Mouse (Mus musculus) limb, embryonic 12.5 days (tissue): ENCODE measurements around the gene Vps39. TPM values are rescaled to one million over a fixed set of nuclear protein-coding genes. Genes with fewer than 3 reads are reported as not detected.
A peak's percentile ranks its signal among the peaks of the same experiment; 100 is the strongest.

Experiments used
- ATAC-seq: fragments of 200-750 bp; cut with Nextera tagmentation; 2 replicates; pipeline ENCODE4 v1.8.0; 2017; ENCODE audit warnings: low read depth, moderate TSS enrichment; ENCODE audit not compliant: insufficient number of reproducible peaks, insufficient read depth, low FRiP score, low TSS enrichment
- H3K27ac ChIP-seq: fragments of 300-500 bp; sonication (generic); 2 replicates; pipeline ENCODE4 v1.5.1; 2016; ENCODE audit warnings: mild to moderate bottlenecking, moderate library complexity
- H3K27me3 ChIP-seq: fragments of 300-500 bp; sonication (generic); 2 replicates; pipeline ENCODE4 v1.6.1; 2016; ENCODE audit warnings: mild to moderate bottlenecking, moderate library complexity
- H3K36me3 ChIP-seq: fragments of 300-500 bp; sonication (generic); 2 replicates; pipeline ENCODE4 v1.6.1; 2016; ENCODE audit warnings: mild to moderate bottlenecking, moderate library complexity
- H3K4me1 ChIP-seq: fragments of 300-500 bp; sonication (generic); replicated peaks from 2 replicates; pipeline ENCODE4 v1.6.1; 2016
- H3K4me2 ChIP-seq: fragments of 300-500 bp; sonication (generic); 2 replicates; pipeline ENCODE4 v1.6.1; 2016; ENCODE audit warnings: mild to moderate bottlenecking, moderate library complexity
- H3K4me3 ChIP-seq: fragments of 300-500 bp; sonication (generic); replicated peaks from 2 replicates; pipeline ENCODE4 v1.5.1; 2016; ENCODE audit warnings: mild to moderate bottlenecking
- H3K9ac ChIP-seq: fragments of 300-500 bp; sonication (generic); replicated peaks from 2 replicates; pipeline ENCODE4 v1.6.1; 2016; ENCODE audit warnings: mild to moderate bottlenecking, moderate library complexity
- H3K9me3 ChIP-seq: fragments of 300-500 bp; sonication (generic); 2 replicates; pipeline ENCODE4 v1.6.1; 2016; ENCODE audit warnings: mild to moderate bottlenecking, moderate library complexity
- WGBS: fragments of 180-500 bp; shearing (Covaris S2); methylation state at CpG from one replicate; pipeline ENCODE4 v1.1.7; 2016; 5-methylcytosine and 5-hydroxymethylcytosine counted together
- polyA plus RNA-seq: library from polyadenylated mRNA; unstranded; fragments of >200 nt; fragmentation: Nextera tagmentation; extraction: Ambion mirVana; gene quantifications from 2 replicates; pipeline ENCODE4 v1.2.1, GENCODE M21; 2016

Gene Vps39
- polyA plus RNA-seq, result 28.5 and 30.1 TPM in 2 replicates

- Histone ChIP-seq H3K9ac (peak within 1 kb of the TSS; percentile 82), H3K9me3 (no peaks in the 10 kb centered on the region), H3K27me3 (no peaks in the 10 kb centered on the region), H3K27ac (peak within 1 kb of the TSS; percentile 73), H3K36me3 (peaks cover 51% of the 10 kb centered on the region), H3K4me3 (peak within 1 kb of the TSS; percentile 91), H3K4me2 (peak within 1 kb of the TSS; percentile 69), H3K4me1 (peaks cover 13% of the 10 kb centered on the region)
- ATAC-seq, result peak; percentile 96
- WGBS, result 11% methylated on average over 44 of the region's 44 CpGs
Observed at GRCm38 (mm10) chr2:120352682-120353646, at the start of gene Vps39. Gene Vps39 (minus strand): TSS chr2:120353137.

GRCm38 (mm10) chr2:120397951-120398350 lies 45.0 kb upstream of the Vps39 start:
- no peaks in the 10 kb centered on the region for H3K27me3 ChIP-seq
- WGBS, result 96% methylated on average over 1 of the region's 1 CpGs

GRCm38 (mm10) chr2:120392406-120392805 lies 39.5 kb upstream of the Vps39 start:
- Histone ChIP-seq H3K4me2 (no peak overlapping the region), H3K4me3 (no peak overlapping the region), H3K4me1 (no peaks in the 10 kb centered on the region), H3K27me3 (no peaks in the 10 kb centered on the region), H3K9me3 (no peaks in the 10 kb centered on the region), H3K27ac (no peak overlapping the region), H3K9ac (no peak overlapping the region), H3K36me3 (peaks cover 79% of the 10 kb centered on the region)
- no peak for ATAC-seq

More at GRCm38 (mm10) chr2:120397951-120398350, 45.0 kb upstream of the Vps39 start:
- no peak overlapping the region for H3K9ac ChIP-seq
- H3K4me2 ChIP-seq, result no peak overlapping the region
- H3K4me1 ChIP-seq, result peaks cover 11% of the 10 kb centered on the region
- H3K27ac ChIP-seq, result no peak overlapping the region
- peaks cover 47% of the 10 kb centered on the region for H3K36me3 ChIP-seq
- no peaks in the 10 kb centered on the region for H3K9me3 ChIP-seq
- ATAC-seq, result no peak
- H3K4me3 ChIP-seq, result no peak overlapping the region

- ATAC-seq, result no peak
- Histone ChIP-seq H3K36me3 (peaks cover 75% of the 10 kb centered on the region), H3K9me3 (no peaks in the 10 kb centered on the region), H3K4me3 (no peak overlapping the region), H3K4me1 (no peaks in the 10 kb centered on the region), H3K27ac (no peak overlapping the region), H3K4me2 (no peak overlapping the region), H3K27me3 (no peaks in the 10 kb centered on the region), H3K9ac (no peak overlapping the region)
- WGBS, result 97% methylated on average over 1 of the region's 1 CpGs
Observed at GRCm38 (mm10) chr2:120390934-120391333, 38.0 kb upstream of the Vps39 start.

GRCm38 (mm10) chr2:120389376-120389775 lies 36.4 kb upstream of the Vps39 start:
- Histone ChIP-seq H3K27me3 (no peaks in the 10 kb centered on the region), H3K9me3 (no peaks in the 10 kb centered on the region), H3K36me3 (peaks cover 75% of the 10 kb centered on the region), H3K4me2 (no peak overlapping the region), H3K27ac (no peak overlapping the region), H3K9ac (no peak overlapping the region), H3K4me1 (no peaks in the 10 kb centered on the region), H3K4me3 (no peak overlapping the region)
- 88% methylated on average over 3 of the region's 3 CpGs for WGBS
- ATAC-seq, result no peak

GRCm38 (mm10) chr2:120387291-120387690 lies 34.4 kb upstream of the Vps39 start:
- Histone ChIP-seq H3K9me3 (no peaks in the 10 kb centered on the region), H3K4me2 (no peak overlapping the region), H3K4me3 (no peak overlapping the region), H3K27me3 (no peaks in the 10 kb centered on the region), H3K4me1 (no peaks in the 10 kb centered on the region), H3K9ac (no peak overlapping the region), H3K27ac (no peak overlapping the region), H3K36me3 (peaks cover 76% of the 10 kb centered on the region)
- no peak for ATAC-seq
- WGBS, result 97% methylated on average over 1 of the region's 1 CpGs

- no peak overlapping the region for H3K27ac ChIP-seq
- ATAC-seq, result no peak
- peaks cover 82% of the 10 kb centered on the region for H3K36me3 ChIP-seq
- H3K4me2 ChIP-seq, result no peak overlapping the region
- no peak overlapping the region for H3K4me3 ChIP-seq
- no peak overlapping the region for H3K9ac ChIP-seq
- no peaks in the 10 kb centered on the region for H3K4me1 ChIP-seq
- H3K27me3 ChIP-seq, result no peaks in the 10 kb centered on the region
- H3K9me3 ChIP-seq, result no peaks in the 10 kb centered on the region
- WGBS, result 97% methylated on average over 1 of the region's 1 CpGs
Observed at GRCm38 (mm10) chr2:120386264-120386663, 33.3 kb upstream of the Vps39 start.

- no peak overlapping the region for H3K4me2 ChIP-seq
- H3K27me3 ChIP-seq, result no peaks in the 10 kb centered on the region
- no peak overlapping the region for H3K4me3 ChIP-seq
- no peaks in the 10 kb centered on the region for H3K4me1 ChIP-seq
- 95% methylated on average over 4 of the region's 4 CpGs for WGBS
- H3K9me3 ChIP-seq, result no peaks in the 10 kb centered on the region
- H3K36me3 ChIP-seq, result peaks cover 88% of the 10 kb centered on the region
- H3K27ac ChIP-seq, result no peak overlapping the region
- ATAC-seq, result no peak
- H3K9ac ChIP-seq, result no peak overlapping the region
Observed at GRCm38 (mm10) chr2:120373858-120374257, 20.9 kb upstream of the Vps39 start.

- Histone ChIP-seq H3K4me3 (no peak overlapping the region), H3K9ac (no peak overlapping the region), H3K27me3 (no peaks in the 10 kb centered on the region), H3K9me3 (no peaks in the 10 kb centered on the region), H3K27ac (no peak overlapping the region), H3K4me1 (no peaks in the 10 kb centered on the region), H3K36me3 (peaks cover 76% of the 10 kb centered on the region), H3K4me2 (no peak overlapping the region)
- ATAC-seq, result no peak
- 95% methylated on average over 4 of the region's 4 CpGs for WGBS
Observed at GRCm38 (mm10) chr2:120367416-120368207, 14.7 kb upstream of the Vps39 start.

- ATAC-seq, result no peak
- H3K9ac ChIP-seq, result no peak overlapping the region
- H3K36me3 ChIP-seq, result peaks cover 77% of the 10 kb centered on the region
- no peak overlapping the region for H3K4me2 ChIP-seq
- WGBS, result 87% methylated on average over 3 of the region's 3 CpGs
- no peaks in the 10 kb centered on the region for H3K27me3 ChIP-seq
- H3K27ac ChIP-seq, result no peak overlapping the region
- H3K9me3 ChIP-seq, result no peaks in the 10 kb centered on the region
- no peak overlapping the region for H3K4me3 ChIP-seq
- no peaks in the 10 kb centered on the region for H3K4me1 ChIP-seq
Observed at GRCm38 (mm10) chr2:120366501-120366900, 13.6 kb upstream of the Vps39 start.

- no peaks in the 10 kb centered on the region for H3K27me3 ChIP-seq
- H3K36me3 ChIP-seq, result peaks cover 72% of the 10 kb centered on the region
- 81% methylated on average over 1 of the region's 1 CpGs for WGBS
- no peak overlapping the region for H3K27ac ChIP-seq
- H3K4me2 ChIP-seq, result no peak overlapping the region
- H3K9ac ChIP-seq, result no peak overlapping the region
- ATAC-seq, result no peak
- no peaks in the 10 kb centered on the region for H3K4me1 ChIP-seq
- no peaks in the 10 kb centered on the region for H3K9me3 ChIP-seq
- H3K4me3 ChIP-seq, result no peak overlapping the region
Observed at GRCm38 (mm10) chr2:120360425-120360824, 7.5 kb upstream of the Vps39 start.
